Mouse (Mus musculus) macrophage (primary cell): ENCODE measurements around the gene Wnt2. TPM values are rescaled to one million over a fixed set of nuclear protein-coding genes. Genes with fewer than 3 reads are reported as not detected.

ENCODE experiments used
- H3K27ac ChIP-seq: fragments of 350-480 bp; formaldehyde crosslinking; 2 replicates; pipeline ENCODE4 v1.9.0; 2021
- H3K36me3 ChIP-seq: fragments of 350-480 bp; formaldehyde crosslinking; 2 replicates; pipeline ENCODE4 v1.9.0; 2021; ENCODE audit errors: inconsistent target
- H3K4me3 ChIP-seq: fragments of 350-480 bp; formaldehyde crosslinking; 2 replicates; pipeline ENCODE4 v1.9.0; 2021; ENCODE audit errors: inconsistent target
- H3K79me2 ChIP-seq: fragments of 350-480 bp; formaldehyde crosslinking; 2 replicates; pipeline ENCODE4 v1.9.0; 2021; ENCODE audit errors: inconsistent target
- WGBS: methylation state at CpG from one replicate; pipeline ENCODE4 v1.1.7; 2026; ENCODE audit warnings: inconsistent platforms; ENCODE audit not compliant: missing documents; 5-methylcytosine and 5-hydroxymethylcytosine counted together
- polyA plus RNA-seq: library from polyadenylated mRNA; stranded (reverse); fragments of 250-400 nt; gene quantifications from 3 replicates; pipeline ENCODE4 v1.2.4, GENCODE M21; 2018; ENCODE audit warnings: inconsistent platforms

Wnt2 gene
- polyA plus RNA-seq, 1 experiment from 2014 or later = not detected

DNA sequence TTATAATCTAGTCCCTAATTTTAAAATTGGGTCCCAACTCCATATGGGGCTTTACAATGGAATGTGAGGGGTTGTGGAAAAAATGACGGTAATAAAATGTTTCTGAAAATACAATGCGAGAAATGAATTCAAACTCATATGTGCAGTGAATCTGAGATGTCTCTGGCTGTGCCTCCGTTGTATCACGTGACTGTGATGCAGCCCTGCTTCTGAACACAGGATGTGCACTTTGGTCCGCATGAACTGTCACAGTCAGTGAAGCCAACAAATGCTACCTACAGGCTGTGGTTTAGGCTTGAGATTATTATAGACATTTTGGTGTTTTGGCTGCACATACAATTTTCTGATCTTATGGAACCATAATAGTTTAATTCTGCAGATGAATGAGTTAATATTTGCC is 81.3 kb downstream of the Wnt2 start:
- H3K27ac ChIP-seq = no peak overlapping the region
- no peaks in the 10 kb centered on the region for H3K36me3 ChIP-seq
- no peak overlapping the region for H3K4me3 ChIP-seq
- 89% methylated on average over 5 of the region's 5 CpGs for WGBS
- H3K79me2 ChIP-seq = no peaks in the 10 kb centered on the region

DNA sequence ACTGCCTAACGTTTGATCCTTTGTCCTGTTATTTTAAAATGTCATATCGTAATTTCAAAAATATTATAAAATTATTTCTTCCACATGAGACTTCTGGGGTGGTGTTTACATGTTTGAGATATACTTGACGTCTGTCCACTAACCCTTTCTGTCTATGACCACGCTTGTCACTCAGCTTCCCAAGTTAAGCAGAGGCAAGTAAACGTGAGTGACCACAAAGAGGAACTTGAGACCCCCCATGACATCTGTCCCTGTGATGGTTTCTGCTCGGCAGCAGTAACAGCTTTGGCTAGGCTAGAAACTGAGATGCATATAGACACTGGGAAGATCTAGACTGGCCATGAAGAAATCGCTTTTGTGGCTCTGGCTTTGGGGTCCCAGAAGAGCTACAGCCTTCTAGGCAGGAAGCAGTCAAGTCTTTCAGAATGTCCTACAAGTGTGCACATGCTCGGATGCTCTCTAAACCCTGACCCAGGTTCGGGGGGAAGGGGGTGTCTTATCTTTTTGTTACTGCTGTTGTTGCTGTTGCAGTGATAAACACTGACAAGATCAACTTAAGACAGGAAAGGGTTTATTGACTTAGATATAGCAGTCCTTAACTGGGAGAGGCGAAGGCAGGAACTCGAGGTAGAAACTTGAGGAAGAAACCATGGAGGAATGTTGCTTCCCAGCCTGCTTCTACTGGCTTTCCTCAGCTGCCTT is 83.1 kb downstream of the Wnt2 start:
- 27% methylated on average over 11 of the region's 11 CpGs for WGBS
- no peak overlapping the region for H3K4me3 ChIP-seq
- no peak overlapping the region for H3K27ac ChIP-seq
- no peaks in the 10 kb centered on the region for H3K36me3 ChIP-seq
- H3K79me2 ChIP-seq = no peaks in the 10 kb centered on the region

DNA sequence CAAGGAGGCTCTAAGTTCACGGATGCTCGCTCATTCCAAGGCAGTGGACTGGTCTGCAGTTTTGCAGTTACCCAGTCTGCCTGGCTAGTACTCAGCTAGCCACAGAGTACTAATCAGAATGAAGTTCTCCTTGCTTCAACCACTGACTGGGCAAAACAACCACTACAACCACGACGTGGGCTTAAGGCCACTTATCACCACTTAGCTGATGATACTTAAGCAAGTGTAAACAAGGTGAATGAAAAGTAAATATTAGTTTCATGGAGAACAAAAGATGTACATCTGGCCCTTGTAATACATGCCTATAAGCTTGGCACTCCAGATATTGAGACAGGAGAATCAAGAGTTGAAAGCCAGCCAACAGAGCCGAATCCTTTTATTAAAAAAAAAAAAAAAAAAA is 83.9 kb downstream of the Wnt2 start:
- no peak overlapping the region for H3K4me3 ChIP-seq
- WGBS = 76% methylated on average over 5 of the region's 5 CpGs
- H3K36me3 ChIP-seq = no peaks in the 10 kb centered on the region
- no peak overlapping the region for H3K27ac ChIP-seq
- no peaks in the 10 kb centered on the region for H3K79me2 ChIP-seq

DNA sequence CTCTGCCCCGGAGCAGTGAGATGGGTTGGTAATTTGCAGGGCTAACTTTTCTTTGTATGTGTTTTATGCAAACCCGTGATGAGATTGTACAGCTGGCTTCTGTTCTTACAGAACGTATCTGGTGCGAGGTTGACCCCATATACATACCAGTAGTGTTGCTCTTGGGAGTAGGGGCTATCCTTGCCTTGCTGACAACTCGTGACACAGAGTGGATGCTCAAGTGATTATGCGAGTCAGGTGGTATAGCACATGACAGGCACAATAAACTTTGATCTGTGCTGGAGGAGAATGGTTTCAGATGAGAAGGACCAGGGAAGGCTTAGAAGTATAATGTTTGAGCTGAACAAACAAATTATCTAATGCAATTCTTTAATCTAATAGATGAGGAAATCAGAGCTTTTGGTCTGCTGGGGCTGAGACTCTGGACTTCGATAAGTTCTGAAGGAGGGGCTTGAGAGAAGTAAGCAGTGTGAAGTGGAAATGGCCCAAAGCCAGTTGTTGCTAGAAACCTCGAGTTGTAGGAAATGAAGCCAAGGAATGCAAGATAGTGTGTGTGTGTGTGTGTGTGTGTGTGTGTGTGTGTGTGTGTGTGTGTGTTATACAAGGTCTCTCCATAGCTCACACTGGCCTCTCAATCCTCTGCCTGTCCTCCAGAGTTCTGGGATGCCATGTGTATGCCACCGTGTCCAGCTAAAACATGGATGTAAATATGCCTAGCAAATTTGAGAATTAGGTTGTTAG is 86.3 kb downstream of the Wnt2 start:
- H3K36me3 ChIP-seq = no peaks in the 10 kb centered on the region
- no peak overlapping the region for H3K27ac ChIP-seq
- H3K79me2 ChIP-seq = no peaks in the 10 kb centered on the region
- no peak overlapping the region for H3K4me3 ChIP-seq
- 85% methylated on average over 9 of the region's 9 CpGs for WGBS

DNA sequence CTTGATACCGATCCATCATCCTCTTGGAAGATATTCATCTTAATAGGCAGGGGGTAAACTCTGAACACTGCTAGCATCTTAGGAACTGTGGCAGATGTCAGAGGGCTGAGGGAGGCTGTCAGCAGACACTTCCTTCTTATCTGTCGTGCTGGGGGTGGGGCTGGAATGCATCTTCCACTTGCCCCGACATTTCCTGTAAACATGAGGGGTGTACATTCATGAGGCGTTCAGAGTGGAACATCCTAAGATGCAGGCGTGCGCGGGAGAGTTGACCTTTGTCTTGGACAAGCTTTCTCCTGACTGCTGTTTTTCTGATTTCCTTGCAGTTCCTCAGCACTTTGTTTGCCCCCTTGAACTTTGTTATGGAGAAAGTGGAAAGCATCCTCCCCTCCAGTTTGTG is 88.0 kb downstream of the Wnt2 start:
- WGBS = 76% methylated on average over 7 of the region's 7 CpGs

DNA sequence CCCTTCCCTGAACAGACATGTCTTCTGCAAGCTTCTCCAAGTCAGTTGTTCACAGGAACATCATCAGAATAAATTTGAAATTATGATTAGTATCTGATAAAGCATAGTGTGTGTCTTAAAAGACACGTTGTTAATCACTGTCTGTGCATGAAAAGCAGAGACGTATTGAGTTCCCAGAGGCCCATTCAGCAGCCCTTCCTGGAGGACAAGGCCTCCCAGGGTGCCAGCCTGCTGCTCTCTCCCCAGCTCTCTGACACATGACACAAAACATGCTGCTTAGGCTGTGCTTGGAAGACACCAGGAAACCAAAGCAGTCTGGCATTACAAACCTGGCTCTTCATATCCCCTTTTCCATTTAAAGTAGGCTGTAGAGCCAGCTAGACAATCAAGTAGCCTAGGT is 88.5 kb downstream of the Wnt2 start:
- Histone ChIP-seq H3K79me2 (no peaks in the 10 kb centered on the region), H3K36me3 (no peaks in the 10 kb centered on the region)
- 86% methylated on average over 2 of the region's 2 CpGs for WGBS

More for the DNA sequence above, 88.0 kb downstream of the Wnt2 start:
- Histone ChIP-seq H3K36me3 (no peaks in the 10 kb centered on the region), H3K79me2 (no peaks in the 10 kb centered on the region), H3K27ac (no peak overlapping the region), H3K4me3 (no peak overlapping the region)

More for the DNA sequence above, 88.5 kb downstream of the Wnt2 start:
- Histone ChIP-seq H3K4me3 (no peak overlapping the region), H3K27ac (no peak overlapping the region)

Other genes starting within 250 kb of the Wnt2 start
- gene Asz1, start 78.5 kb upstream of the Wnt2 start, polyA plus RNA-seq = not detected in 3 replicates
- not detected in 3 replicates for gene Cftr, start 140.1 kb upstream of the Wnt2 start, polyA plus RNA-seq